Mouse (Mus musculus) ES-E14 (cell line): Measurements from ENCODE around the gene Ptprn2. TPM values are rescaled to one million over a fixed set of nuclear protein-coding genes. Genes with fewer than 3 reads are reported as not detected.

Experiments
- DNase-seq: peaks from one replicate; pipeline ENCODE4 v3.0.0-alpha.2; 2013; ENCODE audit warnings: low read depth, low spot score
- H3K27ac ChIP-seq: 2 replicates; pipeline ENCODE4 v1.5.1; 2012; ENCODE audit warnings: low read depth, mild to moderate bottlenecking, low read length, moderate library complexity, mixed read lengths; ENCODE audit not compliant: poor library complexity, insufficient read depth, severe bottlenecking
- H3K36me3 ChIP-seq: 2 replicates; pipeline ENCODE4 v1.6.1; 2012; ENCODE audit warnings: mild to moderate bottlenecking, low read length, moderate library complexity, mixed read lengths; ENCODE audit not compliant: control insufficient read depth, poor library complexity, insufficient read depth, severe bottlenecking
- H3K4me1 ChIP-seq, 2 experiments: fragments of 150-350 bp in 1 of 2; sonication (generic) in 1 of 2; 2 replicates each; pipeline ENCODE4 v1.6.1; 2012; ENCODE audit warnings: low read length in 2 of 2, mild to moderate bottlenecking in 1 of 2, mixed read lengths in 1 of 2; ENCODE audit not compliant: control insufficient read depth in 2 of 2, insufficient read depth in 2 of 2, poor library complexity in 1 of 2
- H3K4me3 ChIP-seq, 2 experiments: fragments of 150-350 bp in 1 of 2; sonication (generic) in 1 of 2; 2 replicates each; pipeline ENCODE4 v1.5.1; 2012; ENCODE audit warnings: low read length in 2 of 2, low read depth in 1 of 2, mild to moderate bottlenecking in 1 of 2, mixed read lengths in 1 of 2; ENCODE audit not compliant: insufficient read depth in 1 of 2, poor library complexity in 1 of 2, severe bottlenecking in 1 of 2
- H3K9ac ChIP-seq: 2 replicates; pipeline ENCODE4 v1.6.1; 2012; ENCODE audit warnings: low read depth, mild to moderate bottlenecking, low read length, mixed read lengths; ENCODE audit not compliant: poor library complexity, insufficient read depth, severe bottlenecking
- H3K9me3 ChIP-seq: fragments of 150-350 bp; sonication (generic); 2 replicates; pipeline ENCODE4 v1.6.1; 2012; ENCODE audit warnings: low read depth, mild to moderate bottlenecking, low read length; ENCODE audit not compliant: control insufficient read depth, insufficient read depth
- CHD2 ChIP-seq: IDR thresholded peaks from 2 replicates; pipeline ENCODE4 v1.6.1; 2014; ENCODE audit warnings: mild to moderate bottlenecking, low read depth, low read length, inconsistent platforms
- HCFC1 ChIP-seq: IDR thresholded peaks from 2 replicates; pipeline ENCODE4 v1.6.1; 2012; ENCODE audit warnings: low read length, inconsistent platforms, borderline replicate concordance; ENCODE audit not compliant: insufficient read depth
- MAFK ChIP-seq: IDR thresholded peaks from 2 replicates; pipeline ENCODE4 v1.6.1; 2014; ENCODE audit warnings: mild to moderate bottlenecking, low read depth, low read length, inconsistent platforms; ENCODE audit not compliant: insufficient read depth
- ZC3H11A ChIP-seq: IDR thresholded peaks from 2 replicates; pipeline ENCODE4 v1.6.1; 2012; ENCODE audit warnings: low read depth, mild to moderate bottlenecking, inconsistent platforms, low read length, borderline replicate concordance
- ZNF384 ChIP-seq: IDR thresholded peaks from 2 replicates; pipeline ENCODE4 v1.6.1; 2012; ENCODE audit warnings: low read depth, low read length, inconsistent platforms
- in situ Hi-C, 2 experiments: fragments of 600-800 bp; cut with MboI; formaldehyde crosslinking; loops; one replicate each; pipeline ENCODE4 v1.15.1; 2025; ENCODE audit warnings: low sequenced_read_pairs in 2 of 2, inconsistent platforms in 1 of 2; ENCODE audit not compliant: unreplicated experiment in 2 of 2
- total RNA-seq: library from RNA; depleted of rRNA; stranded (reverse); fragments of 300-350 nt; gene quantifications from 2 replicates; pipeline ENCODE4 v1.2.3, GENCODE M21; 2012

The Ptprn2 gene
- total RNA-seq, 1 experiment: 0.40 TPM

DNA sequence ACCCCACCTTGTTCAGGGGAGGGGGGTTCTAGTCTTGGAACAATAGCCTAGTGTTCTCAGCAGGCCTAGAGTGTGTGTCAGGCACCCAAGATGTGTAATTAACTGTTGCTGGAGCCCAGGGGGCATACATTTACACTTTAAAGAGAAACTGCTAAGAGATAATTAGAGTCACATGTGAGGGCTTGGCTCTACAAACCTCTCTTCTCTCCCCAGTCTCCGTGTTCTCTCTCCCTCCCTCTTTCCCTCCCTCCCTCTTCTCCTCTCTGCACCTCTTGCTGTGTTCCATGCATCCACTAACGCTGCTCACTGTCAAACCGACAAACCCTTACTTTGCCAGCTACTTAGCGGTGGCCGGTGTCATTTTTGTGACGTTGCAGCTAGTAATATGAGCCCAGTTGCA is 764.9 kb downstream of the Ptprn2 start:
- Histone ChIP-seq H3K4me3 (no peak overlapping the region), H3K27ac (no peak overlapping the region), H3K4me1 (no peaks in the 10 kb centered on the region; a peak in 1 of 4 replicates), H3K36me3 (no peaks in the 10 kb centered on the region), H3K9ac (no peak overlapping the region), H3K9me3 (no peaks in the 10 kb centered on the region)
- TF ChIP-seq CHD2 (no peak), ZC3H11A (no peak), HCFC1 (no peak), ZNF384 (no peak), MAFK (no peak)
- in situ Hi-C loops: no loop called here
- no peak for DNase-seq

DNA sequence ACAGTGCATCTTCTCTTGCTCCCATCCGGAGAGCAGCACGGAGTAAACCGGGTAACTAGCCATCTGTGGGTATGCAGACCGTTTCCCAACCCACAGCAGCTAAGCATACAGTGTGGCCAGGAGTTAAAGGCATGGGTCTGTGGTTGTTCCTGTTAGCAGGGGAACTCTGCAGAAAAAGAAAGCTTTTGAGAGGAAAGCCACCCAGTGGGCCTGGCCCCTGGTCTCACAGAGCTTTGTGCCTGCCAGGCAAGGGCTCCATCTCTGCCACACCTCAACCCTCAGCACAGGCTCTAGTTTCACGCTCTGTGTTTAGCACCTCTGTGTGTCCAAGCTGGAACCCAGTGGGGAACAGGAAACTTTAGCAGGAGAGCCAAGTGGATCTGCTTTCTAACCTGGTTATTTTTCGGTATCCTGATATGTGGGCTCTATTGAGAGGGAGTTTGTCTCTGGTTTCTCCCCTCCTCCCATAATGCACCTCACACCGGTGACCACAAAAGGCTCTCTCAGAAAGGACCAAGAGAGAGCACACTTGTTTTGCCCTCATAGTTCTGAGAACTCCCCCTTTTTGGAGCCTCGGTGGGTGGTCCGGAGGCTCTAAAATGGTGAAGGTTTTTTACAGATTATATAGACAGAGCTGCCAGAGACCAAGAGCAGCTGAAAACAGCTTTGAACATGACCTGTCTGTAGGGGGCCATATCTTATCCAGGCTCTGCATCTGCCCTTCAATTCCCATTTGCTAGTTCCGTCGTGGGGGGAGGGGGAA is 766.3 kb downstream of the Ptprn2 start:
- Histone ChIP-seq H3K27ac (no peak overlapping the region), H3K9me3 (no peaks in the 10 kb centered on the region), H3K4me1 (no peaks in the 10 kb centered on the region; a peak in 1 of 4 replicates), H3K9ac (no peak overlapping the region), H3K36me3 (no peaks in the 10 kb centered on the region), H3K4me3 (no peak overlapping the region)
- in situ Hi-C loops: no loop called here
- TF ChIP-seq MAFK (no peak), ZNF384 (no peak), ZC3H11A (no peak), HCFC1 (no peak)
- DNase-seq: no peak

DNA sequence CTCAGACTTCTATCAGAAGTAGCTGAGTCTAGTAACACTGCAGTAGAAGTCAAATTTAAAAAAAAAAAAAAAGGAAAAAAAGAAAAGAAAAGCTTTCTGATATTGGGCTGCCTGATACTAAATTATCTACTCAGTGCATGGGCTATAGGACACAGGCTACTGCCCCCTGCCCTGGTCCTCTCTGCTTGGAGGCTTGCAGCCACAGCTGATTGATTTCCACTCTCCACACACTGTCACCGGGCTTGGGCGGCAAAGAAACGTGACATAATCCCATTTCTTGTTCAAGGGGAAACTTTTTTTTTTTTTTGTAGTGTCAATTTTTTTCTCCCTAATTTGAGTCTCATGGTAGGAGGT is 766.9 kb downstream of the Ptprn2 start:
- H3K36me3 ChIP-seq: no peaks in the 10 kb centered on the region
- H3K9me3 ChIP-seq: no peaks in the 10 kb centered on the region
- TF ChIP-seq MAFK (no peak), HCFC1 (no peak), ZNF384 (no peak), CHD2 (no peak), ZC3H11A (no peak)
- no peak overlapping the region for H3K9ac ChIP-seq
- in situ Hi-C loops: no loop called here
- no peak overlapping the region for H3K27ac ChIP-seq
- no peak for DNase-seq
- no peak overlapping the region for H3K4me3 ChIP-seq
- peaks cover 0 to 2% of the 10 kb centered on the region in 2 experiments; a peak in 1 of 4 replicates for H3K4me1 ChIP-seq

DNA sequence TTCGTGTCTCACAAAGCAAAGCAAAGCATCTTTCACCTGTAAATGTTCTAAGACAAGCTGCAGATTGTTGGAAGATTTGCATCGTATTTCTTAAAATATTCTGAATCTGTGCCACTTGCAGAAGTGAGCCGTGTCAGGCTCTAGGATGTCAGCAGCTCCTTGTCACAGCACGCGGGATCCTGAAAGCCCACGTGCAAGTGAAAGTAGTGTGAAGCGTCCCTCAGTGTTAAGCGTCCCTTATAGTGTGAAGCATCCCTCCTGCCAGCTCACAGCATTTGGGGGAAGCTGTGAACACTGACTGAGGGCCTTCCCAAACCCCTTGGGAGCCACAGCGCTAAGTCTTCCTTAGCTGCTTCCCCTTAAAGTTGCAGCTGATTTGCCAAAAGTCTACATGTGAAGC is 768.8 kb downstream of the Ptprn2 start:
- Histone ChIP-seq H3K36me3 (no peaks in the 10 kb centered on the region), H3K9me3 (no peaks in the 10 kb centered on the region), H3K9ac (no peak overlapping the region), H3K27ac (no peak overlapping the region), H3K4me1 (peaks cover 0 to 10% of the 10 kb centered on the region in 2 experiments; a peak in 1 of 4 replicates), H3K4me3 (no peak overlapping the region)
- TF ChIP-seq MAFK: no peak
- no peak for TF ChIP-seq ZC3H11A
- no peak for TF ChIP-seq HCFC1
- no peak for TF ChIP-seq CHD2
- TF ChIP-seq ZNF384: no peak
- DNase-seq: no peak
- in situ Hi-C loops: no loop called here
